Mouse (Mus musculus) right cerebral cortex, postnatal 10 days (tissue): ENCODE data around the gene Thumpd2.

Experiments used
- DNase-seq, 2 experiments: peaks; one replicate each; pipeline ENCODE4 v3.0.0; 2021; ENCODE audit warnings: low spot score in 2 of 2

Gene Thumpd2

DNA sequence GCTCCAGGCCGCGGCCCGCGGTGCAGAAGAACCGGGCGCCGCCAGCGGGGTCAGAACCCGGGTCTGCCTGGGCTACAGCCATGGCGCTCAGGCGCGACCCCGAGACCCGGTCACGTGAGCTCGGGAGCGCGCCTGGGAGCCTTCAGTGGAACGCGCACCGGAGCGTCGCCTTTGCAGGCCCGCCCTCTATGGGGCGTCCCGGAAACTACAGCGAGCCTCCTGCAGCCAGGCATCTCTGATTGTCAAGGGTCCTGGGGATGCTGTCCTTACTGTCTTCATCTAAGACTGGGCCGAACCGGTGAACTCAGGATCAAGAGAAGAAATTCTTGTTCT lies at the start of gene Thumpd2:
Gene Thumpd2, minus strand, starts transcription at position 104 of the 333 bp plus-strand sequence.
- DNase-seq = peak; percentile 91 to 94

DNA sequence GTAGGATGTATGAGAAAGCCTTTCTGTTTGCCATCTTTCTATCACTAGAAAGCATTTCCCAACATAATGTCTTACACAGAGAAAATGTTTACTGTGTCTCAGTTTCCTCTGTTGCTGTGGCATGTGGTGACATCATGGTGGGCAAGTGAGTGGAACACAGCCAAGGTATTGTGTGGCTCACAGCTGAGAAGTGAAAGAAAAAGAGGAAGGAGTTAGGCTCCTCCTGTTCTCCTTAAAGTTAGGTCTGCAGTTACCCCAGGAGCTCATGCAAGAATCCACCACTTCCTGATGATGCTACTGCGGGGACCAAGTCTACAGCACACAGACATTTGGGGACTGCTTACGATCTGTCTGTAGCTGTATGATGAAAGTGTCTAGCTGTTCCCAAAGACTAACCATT lies 39.4 kb upstream of the Thumpd2 start:
- DNase-seq = no peak

GRCm38 (mm10) chr17:81102866-81103265 lies 38.0 kb upstream of the Thumpd2 start:
- peak in 1 of 2 experiments; percentile 38 for DNase-seq

GRCm38 (mm10) chr17:81098444-81098843 lies 33.6 kb upstream of the Thumpd2 start:
- DNase-seq = no peak

DNA sequence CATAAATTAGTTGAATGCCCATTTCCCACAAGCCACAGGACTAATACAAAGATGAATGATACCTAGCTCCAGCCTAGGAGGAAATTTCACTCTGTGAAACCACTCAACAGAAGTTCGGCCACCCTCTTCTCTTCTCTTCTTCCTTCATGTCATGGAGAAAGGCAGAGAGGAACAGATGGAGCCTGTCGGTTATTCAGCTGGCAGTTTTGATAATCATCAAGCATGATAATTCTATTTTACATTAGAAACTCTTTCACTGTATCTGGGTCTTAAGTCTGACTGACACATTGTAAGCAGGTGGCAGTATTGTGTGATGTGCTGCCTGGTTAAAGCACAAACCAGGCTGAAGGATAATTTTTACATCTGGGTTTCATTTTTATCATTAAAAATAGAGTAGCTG lies 31.6 kb upstream of the Thumpd2 start:
- no peak for DNase-seq

DNA sequence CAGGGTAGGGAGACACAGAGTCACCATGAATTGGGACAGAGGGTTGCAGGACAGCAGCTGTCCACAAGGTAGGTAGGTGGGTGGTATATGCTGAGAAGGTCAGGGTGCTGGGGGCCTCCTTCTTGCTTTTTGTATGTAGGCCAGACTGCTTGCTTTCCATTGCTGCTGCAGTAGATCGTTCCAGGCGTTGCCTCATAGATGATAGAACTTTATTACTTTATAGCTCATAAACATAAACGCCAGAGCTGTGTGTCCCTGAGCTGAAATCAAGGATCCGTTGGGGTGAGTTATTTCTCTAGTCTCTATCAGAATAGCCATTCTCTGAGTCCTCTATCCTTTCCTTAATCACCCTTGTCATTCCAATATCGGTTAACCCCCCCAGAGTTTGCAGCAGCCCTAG lies 27.9 kb upstream of the Thumpd2 start:
- DNase-seq = no peak

DNA sequence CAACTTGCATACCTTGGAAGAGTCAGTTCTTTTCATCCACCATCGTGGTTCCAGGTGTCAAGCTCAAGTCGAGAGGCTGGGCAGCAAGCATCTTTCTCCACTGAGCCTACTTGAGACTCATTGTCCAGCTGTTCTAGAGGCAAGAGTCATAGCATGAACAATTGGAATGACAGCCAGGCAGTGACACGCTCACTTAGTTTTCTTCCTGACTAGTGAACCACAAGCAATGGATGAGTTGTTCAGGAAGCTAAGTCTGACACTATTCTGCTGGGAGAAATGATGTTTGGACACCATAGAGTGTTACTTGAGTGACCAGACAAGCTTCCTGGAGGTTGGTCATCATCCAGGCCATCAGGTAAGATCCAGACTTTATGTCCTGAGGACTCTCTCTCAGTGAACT lies 24.0 kb upstream of the Thumpd2 start:
- DNase-seq = no peak

DNA sequence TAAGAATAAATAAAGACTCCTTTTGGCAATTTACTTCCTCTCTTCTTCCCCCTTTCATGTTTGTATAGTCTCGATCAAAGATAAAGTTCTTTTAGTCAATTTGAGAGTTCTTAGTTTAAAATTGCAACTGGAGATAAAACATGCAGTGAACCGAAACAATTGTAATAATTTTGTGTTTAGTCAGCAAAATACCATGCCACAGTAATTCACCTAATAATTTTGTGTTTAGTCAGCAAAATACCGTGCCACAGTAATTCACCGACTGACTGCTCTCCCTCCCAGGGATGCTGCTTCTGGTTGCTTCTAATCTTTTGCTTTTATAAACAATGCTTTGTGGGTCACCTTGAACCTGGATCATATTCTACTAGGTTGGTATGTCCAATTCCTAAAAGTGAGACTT lies 22.9 kb upstream of the Thumpd2 start:
- no peak for DNase-seq

DNA sequence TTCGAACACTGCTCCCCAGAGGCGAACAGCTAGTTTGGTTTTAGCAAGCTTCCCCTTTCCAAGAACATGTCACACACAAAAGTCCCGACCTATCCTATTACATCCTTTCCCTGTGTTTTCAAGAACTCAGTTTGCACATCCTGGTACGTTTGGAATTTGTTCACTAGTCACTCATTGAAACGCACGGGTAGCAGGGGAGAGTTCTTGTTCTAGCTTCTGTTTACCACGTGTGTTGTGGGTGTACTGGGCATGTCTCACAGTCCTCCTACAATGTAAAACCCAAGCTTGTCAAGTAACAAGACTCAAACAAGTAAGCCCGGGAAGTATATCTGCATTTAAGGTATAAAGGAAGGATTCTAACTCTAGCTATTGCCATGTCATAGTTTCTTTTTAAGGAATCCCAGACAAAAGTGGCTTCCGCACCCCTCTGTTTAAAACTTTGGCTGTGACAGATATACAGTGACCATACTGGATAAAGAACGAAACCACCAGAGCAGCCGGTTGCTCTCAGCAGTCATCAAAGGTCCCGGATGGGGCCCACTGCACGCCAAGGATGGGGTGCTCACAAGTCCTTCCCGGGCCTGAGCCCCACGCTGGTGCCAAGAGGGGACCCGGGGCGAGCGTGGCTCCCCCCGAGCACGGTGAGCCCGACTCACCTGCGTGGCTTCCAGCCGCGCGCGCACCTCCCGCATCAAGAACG lies 453 bp downstream of the Thumpd2 start:
- DNase-seq = no peak

GRCm38 (mm10) chr17:81063346-81063745 lies 1.5 kb downstream of the Thumpd2 start:
- no peak for DNase-seq

DNA sequence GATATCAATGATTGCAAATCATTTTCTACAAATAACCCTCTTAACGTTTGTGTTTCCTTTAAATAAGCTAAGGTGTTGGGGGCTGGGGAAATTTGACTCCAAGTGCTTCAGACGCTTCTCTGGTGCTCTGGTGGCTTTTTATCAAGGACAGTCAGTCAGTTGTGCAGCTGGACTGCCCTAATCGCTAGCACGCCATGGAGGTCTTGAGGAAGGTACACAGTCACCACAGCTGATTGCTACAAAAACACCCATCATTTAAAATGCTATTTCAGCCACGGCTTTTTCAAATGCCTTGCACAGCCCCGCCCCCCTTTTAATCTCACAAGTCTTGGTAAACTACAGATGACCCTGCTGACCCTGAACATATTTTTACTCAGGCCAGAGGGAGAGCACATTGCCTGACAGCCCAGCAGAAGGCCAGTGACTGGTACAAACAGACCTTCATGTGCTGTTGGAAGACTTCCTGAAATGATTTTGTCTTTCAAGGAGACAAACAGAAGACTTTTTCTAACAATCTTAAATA lies 2.5 kb downstream of the Thumpd2 start:
- DNase-seq = no peak

- DNase-seq = no peak
Observed at GRCm38 (mm10) chr17:81056796-81057381, 8.0 kb downstream of the Thumpd2 start.

- no peak for DNase-seq
Observed at GRCm38 (mm10) chr17:81056035-81056434, 8.8 kb downstream of the Thumpd2 start.

DNA sequence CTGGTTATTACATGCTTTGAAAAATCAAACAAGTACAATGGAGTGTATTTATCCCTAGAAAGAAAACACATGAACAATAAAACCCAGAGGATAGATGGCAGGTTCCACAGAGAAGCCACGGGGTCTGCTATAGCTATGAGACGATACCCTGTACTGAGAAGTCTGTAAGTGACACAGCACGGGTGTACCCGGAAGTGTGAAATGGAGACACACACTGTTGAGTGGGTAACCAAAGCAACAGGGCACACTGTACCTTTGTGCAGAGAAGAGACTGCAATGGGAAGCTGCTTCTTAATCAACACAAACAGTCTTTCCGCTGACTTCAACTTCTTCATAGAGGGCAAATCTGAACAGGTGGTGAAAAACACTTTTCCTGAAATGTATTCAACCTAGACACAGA lies 9.4 kb downstream of the Thumpd2 start:
- no peak for DNase-seq

- DNase-seq = no peak
Observed at GRCm38 (mm10) chr17:81053274-81053673, 11.6 kb downstream of the Thumpd2 start.

DNA sequence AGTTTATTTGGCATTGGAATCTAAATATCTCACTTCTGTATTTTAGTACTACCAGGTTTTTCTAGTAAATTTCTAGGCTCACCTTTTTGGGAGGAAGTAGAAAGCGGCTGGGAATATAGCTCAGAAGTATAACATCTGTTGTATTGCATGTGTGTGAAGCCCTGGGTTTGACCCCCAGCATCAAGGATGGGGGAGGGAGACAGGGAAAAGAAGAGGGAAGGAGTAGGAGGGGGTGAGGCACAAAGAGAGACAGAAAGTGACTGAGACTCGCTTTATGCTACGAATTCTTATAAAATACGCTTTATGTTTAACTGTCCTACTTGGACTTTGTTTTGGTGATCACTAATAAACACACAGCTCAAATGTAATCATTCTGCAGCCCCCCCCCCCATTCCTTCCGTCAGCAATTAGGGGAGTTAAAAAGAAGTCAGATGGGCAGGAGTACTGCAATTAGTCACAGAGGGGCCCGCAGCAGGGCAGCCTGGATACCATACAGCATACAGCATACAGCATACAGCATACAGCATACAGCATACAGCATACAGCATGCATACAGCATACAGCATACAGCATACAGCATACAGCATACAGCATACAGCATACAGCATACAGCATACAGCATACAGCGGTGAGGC lies 16.8 kb downstream of the Thumpd2 start:
- no peak for DNase-seq

DNA sequence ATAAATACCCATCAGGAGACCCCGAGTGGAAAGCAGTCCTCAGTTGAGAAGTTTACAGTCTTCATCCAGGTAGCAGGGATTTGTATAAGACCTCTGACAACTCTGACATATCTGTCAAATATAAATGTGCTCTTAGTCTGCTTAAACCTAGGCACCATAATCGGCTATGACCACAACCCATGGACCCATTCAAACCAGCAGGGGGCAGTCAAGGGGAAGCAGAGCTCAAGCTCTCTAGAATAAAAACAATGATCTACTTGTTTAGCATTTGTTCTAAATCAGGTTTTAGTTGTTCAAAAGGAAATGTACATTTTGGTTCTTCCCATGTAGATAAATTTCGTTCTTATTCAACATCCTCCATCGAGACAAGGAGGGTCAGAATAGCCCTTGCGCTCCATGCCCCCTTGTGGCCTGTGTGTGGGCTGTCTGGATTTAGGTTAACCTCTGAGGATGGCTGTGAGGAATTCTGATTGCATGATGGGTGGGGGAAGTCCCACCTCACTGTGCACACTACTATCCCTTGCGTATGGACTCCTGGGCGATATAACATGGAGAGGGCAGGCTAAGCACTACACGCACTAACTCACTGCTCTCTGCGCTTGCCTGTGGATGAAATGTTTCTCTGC lies 19.2 kb downstream of the Thumpd2 start:
- DNase-seq = peak in 1 of 2 experiments; percentile 44

DNA sequence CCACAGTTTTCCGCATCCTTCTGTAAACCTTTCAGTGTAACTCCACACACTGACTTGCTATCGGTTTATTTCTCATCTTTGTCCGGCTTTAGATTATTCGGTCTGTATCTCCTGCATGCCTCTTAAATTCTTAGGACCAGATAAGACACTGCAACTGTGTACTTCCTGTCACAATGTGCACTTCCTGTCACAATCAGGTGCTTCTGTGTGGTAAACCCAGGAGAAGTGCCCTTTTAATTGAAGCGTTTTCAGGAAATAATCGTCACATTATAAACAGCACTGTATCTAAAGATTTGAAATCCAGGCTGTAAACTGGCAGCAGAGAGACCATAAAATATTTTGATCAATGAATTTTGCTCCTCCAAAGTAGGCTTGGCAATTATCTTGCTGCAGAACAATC lies 19.8 kb downstream of the Thumpd2 start:
- DNase-seq = no peak

DNA sequence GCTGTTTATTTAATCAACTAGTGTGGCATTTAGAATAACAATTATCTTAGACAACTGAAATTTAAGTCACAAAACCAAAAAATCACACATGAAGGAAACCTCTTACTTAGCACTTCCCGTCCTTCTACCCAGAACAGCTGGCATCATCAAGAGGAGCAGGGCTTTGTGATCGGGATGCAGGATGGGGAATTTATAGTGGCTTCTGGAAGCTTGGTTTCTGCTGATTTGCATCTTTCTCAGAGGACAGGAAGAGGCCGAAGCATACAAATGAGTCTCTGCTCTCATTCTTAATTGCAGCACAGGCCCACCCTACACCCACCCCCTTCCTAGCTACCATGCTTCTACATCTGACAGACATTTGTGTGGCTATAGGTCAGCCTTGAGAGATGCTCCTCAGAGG lies 20.5 kb downstream of the Thumpd2 start:
- DNase-seq = no peak

DNA sequence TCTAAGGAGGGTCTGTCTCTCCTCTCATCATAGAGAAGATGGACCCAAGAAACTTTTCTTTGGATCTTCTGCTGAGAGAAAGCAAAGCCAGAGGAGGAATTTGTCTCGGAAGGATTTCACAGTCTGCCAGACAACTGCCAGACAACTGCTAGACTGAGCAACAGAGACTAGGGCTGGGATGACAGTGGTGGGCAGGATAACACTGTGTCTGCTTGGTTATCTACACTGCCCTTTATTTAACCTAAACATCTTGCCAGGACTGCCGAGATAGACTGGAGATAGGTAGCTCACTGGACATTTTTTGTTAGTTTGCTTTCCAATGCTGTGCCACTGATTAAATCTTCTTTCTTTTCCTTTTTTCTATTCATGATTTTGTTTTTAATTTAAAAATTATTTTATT lies 23.2 kb downstream of the Thumpd2 start:
- DNase-seq = no peak

GRCm38 (mm10) chr17:81038707-81039408 lies 26.0 kb downstream of the Thumpd2 start:
- no peak for DNase-seq

- DNase-seq = no peak
Observed at GRCm38 (mm10) chr17:81035354-81035753, 29.5 kb downstream of the Thumpd2 start.
